Mouse (Mus musculus) adrenal gland, postnatal 25 days (tissue): ENCODE results near the gene Maea. TPM values are rescaled to one million over a fixed set of nuclear protein-coding genes. Genes with fewer than 3 reads are reported as not detected.
"Not testable (repeated sequence)": the region's sequence is repeated elsewhere in the genome, so short reads cannot be mapped to it uniquely, and the experiment has no call there.

ENCODE experiments used
- DNase-seq: peaks from one replicate; pipeline ENCODE4 v3.0.0; 2021; ENCODE audit warnings: mixed read lengths
- long read RNA-seq: library from polyadenylated mRNA; stranded (forward); transcript quantifications from one replicate; pipeline ENCODE4 v2.0.0, GENCODE M21; 2021
- total RNA-seq: library from RNA; stranded (reverse); gene quantifications from 2 replicates; pipeline ENCODE4 v1.2.3, GENCODE M21; 2021

Gene Maea
- 102 and 119 TPM in 2 replicates for total RNA-seq
- long read RNA-seq, transcript Maea-201 (9 exons, 2,193 nt), result major isoform, 120 of 152 reads
- long read RNA-seq, partial matches to known transcripts, result 21 of 152 reads
- long read RNA-seq, other reads (novel, unspliced or antisense), result 9 of 152 reads

DNA sequence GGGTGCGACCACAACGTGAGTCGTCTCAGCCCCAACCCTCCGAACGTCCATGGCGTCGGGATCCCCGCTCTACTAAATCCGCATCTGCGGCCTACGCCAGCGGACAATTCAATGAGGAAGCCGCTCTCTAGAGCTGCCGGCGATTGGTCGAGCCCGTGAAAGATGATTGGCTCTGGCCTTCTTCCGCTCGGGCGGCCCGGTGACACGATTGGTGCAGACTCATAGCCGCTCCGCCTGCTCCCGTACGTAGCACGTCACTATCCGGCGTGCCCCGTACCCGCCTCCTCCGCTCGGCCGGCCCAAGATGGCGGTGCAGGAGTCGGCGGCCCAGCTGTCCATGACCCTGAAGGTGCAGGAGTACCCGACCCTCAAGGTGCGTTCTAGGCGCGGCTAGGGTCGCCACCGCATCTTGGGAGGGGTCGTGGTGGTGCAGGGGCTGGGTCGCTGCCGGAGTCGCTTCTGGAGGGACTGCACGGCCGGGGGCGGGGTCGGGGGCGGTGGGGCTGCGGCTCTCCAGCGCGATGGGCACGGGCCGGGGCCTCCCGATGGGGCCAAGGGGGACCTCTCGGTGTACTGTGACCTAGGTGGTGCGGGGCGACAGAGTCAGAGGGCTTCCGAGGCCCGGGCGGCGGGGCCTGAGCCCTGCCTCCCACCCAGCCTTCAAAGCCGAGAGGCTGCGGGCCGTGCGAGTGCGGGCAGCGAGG lies at the start of gene Maea:
Gene Maea (plus strand): TSS at position 237 of the 704 bp plus-strand sequence.
- DNase-seq, result peak; percentile 95

DNA sequence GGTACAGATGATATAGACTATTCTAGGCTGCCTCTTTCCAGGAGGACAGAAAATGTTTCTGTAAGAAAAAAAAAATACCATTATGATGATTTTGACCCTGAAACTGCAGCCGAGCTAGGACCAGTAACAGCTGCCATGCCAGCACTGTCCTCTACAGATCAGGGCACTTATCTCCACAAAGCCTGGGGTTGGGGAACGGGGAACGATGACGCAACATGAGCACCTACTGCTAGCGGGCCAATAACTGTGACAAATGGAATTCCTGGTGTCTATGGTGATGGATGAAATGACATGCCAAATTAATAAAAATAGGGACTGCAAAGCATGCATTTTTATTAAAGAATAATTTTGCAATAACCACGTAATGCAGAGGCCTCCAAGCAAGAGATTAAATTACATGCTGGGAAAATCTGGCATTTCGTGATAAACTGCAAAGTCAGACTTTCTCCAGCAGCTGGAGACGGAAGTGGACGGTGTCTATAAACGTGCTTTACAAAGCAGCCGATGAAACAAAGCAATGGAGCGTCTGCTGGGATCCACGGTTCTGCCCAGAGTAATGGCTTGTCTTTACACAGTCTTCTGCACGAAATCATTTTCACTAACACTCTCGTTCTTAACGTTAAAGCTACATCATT lies 41.4 kb upstream of the Maea start:
- no peak for DNase-seq

DNA sequence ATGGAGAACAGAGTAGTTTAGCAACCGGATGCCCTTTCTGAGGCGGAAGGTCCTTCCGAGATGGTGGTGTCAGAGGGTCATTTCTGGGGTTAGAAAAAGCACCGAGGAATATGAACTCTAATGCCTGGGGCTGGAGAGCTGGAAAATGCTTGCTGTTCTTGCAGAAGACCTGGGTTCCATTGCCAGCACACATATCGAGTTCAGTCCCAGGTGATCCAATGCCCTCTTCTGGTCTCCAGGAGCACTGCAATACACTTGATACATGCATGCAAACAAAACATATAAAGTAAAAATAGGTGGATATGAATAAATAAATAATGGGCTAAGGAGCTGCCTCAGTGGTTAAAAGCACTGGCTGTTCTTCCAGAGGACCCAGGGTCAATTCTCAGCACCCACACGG lies 38.1 kb upstream of the Maea start:
- no peak for DNase-seq

DNA sequence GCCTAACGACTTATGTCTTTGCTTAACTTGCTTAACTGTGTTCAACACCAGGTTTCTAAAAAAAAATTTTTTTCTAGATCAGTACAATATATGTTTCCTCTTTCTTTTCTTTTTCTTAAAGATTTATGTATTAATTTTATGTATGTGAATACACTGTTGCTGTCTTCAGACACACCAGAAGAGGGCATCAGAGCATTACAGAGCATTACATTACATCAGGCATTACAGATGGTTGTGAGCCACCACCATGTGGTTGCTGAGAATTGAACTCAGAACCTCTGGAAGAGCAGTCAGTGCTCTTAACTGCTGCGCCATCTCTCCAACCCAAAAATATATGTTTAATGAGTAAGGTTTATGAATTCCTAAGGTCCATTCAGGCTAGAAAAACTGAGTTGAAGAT lies 33.5 kb upstream of the Maea start:
- no peak for DNase-seq

DNA sequence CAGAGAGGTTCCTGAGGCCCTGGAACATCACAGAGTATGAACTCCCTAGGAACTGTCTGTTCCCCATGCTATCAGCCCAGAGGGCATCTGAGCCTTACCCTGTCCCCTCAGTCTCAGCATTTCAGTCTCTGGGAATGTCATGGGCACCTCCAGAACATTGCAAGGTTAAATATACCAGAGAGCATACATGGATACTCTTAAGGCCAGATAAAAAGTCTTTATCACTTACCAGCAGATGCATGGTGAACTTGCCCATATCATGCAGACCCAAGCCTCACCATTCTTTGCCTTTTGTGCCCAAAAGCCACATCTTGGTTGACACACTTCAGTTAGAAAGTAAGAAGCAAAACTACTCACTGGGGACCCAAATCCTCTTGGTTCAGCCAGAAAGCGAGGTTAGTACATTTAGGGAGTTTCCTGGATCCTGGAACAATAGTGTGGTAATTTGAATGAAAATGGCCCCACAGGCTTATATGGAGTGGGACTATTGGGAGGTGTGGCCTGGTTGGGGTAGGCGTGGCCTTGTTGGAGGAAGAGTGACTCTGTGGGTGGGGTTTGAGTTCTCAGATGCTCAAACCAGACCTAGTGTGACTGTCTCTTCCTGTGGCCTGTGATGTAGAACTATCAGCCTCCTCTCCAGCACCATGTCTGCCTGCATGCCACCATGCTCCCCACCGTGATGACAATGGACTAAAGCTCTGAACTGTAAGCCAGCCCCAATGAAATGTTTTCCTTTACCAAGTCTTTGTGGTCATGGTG lies 24.4 kb upstream of the Maea start:
- DNase-seq, result no peak

DNA sequence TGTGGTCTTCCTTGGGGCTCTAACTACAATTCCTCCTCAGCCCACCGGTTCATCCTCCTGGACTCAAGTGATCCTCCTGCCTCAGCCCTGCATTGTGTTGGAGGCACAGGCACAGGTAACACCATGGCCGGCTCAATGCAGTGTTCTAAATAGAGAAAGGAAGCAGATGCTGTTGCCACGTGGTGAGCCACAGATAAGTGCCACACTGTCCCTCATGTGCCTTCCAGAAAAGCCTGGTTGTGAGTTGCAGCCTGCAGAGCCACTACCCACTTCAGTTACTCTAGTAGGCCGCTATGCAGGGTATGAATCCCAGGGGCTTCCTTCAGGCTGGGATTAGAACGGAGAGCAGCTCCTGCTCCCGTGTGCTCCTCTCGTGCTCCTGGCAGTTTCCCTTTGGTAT lies 23.1 kb upstream of the Maea start:
- no peak for DNase-seq

DNA sequence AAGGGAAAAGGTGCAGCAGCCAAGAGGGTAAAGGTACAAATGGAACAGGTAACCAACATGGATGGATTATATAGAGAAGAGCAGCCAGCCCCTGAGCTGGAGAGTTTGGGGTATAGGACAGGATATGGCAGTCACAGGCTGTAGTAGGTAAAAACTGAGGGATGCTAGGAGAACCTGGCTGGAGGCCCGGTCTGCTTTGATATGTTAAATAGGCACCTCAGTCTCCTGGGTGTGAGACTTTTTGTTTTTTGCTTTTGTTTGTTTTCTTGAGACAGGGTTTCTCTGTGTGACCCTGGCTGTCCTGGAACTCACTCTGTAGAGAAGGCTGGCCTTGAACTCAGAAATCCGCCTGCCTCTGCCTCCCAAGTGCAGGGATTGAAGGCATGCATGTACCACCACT lies 10.8 kb upstream of the Maea start:
- no peak for DNase-seq

DNA sequence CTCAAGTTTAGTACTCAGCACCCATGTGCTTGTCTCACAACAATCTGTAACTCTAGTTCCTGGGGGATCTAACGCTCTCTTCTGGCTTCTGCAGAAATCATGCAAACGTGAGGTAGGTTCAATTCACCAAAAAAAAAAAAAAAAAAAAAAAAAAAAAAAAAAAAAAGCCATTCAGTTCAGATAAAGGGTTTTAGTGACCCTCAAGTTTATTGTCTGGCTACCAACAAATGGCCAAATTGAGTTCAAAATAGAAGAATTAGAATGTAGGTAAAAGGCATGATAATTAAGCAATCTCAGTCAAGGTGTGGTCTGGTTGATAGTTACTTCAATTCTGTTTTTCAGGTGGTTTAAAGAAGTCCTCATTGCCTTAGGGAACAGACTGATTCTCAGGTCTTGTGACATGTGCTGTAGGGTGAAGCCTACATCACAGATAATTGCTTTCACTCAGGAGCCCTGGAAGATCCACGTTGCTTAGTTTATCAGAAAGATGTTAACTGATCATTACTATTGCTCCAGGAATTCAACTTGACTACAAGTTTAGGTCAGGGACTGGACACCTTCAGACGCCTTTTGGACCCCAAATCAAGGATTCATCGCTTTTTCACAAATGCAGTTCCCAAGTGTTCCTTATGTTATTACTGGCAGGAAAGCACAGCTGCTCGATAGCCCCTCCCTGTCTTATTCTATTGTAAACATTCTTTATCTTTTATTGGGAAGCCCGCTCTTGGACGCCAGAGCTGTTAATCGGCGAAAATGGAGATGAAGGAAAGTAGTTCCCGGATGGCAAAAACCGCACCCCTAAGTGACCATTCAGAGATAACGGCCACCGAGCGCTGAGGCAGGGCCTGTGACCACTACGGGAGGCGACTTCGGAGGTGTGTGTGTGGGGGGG lies 682 bp upstream of the Maea start:
- no peak for DNase-seq

DNA sequence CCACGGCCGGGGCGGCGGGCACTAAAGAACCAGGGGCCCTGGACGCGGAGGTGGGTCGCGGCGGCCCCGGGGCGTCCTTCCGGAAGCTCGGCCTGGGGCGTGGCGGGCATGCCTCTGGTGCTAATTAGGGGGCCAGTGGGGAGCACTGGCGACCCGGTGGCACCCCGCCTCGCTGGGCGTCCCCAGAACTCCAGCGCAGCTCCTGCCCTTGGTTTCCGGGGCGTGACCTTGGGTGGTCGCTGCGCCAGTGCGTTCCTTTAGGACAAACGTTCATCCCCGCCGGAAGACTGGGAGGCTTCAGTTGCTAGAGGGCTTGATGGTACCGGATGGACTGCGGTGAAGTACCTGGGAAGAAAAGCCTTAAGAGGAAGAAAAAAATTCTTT lies 660 bp downstream of the Maea start:
- peak; percentile 18 for DNase-seq

DNA sequence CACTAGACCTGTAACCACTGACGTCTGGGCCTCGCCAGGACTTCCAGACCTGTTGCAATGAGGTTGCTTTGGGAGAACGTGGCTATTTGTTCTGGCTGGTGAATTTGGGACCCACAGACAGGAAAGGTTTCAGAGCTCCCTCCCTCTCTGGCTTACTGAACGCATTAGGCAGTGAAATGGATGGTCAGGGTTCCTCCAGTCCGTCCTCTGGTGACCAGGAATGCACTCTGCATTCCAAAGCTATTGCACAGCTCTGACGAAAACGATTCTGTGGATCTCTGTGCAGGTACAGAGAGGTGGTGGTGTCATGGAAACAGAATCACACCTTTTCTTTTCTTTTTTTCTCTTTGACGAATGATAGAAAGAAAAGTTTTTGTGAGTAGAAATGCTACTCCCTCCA lies 1.9 kb downstream of the Maea start:
- DNase-seq, result no peak

DNA sequence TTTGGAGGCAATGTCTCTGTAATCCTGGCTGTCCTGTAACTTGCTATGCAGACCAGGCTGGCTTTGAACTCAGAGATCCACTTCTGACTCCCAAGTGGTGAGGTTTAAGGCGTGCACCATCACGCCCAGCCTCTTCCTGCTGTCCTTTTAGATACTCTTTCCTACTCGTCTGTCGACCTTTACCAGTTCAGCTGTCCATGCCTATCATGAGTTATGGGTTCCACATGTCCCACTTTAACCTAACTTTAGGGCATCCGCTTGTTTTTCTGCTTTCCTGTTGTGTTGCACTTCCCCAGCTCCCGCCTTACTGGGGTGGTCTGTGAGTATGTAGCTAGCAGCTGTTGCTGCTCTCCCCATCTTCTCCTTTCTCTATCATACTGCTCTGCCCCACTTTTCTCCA lies 5.9 kb downstream of the Maea start:
- DNase-seq, result no peak

DNA sequence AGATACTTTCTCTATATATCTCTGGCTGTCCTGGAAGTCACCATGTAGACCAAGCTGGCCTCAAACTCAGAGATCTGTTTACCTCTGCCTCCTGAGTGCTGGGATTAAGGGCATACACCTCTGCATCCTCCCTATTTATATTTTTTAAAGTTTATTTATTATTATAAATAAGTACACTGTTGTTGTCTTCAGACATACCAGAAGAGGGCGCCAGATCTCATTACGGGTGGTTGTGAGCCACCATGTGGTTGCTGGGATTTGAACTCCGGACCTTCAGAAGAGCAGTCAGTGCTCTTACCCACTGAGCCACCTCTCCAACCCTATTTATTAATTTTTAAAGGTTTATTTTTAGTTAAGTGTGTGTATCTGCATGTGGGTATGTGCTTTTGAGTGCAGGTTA lies 6.9 kb downstream of the Maea start:
- DNase-seq, result not testable (repeated sequence)

DNA sequence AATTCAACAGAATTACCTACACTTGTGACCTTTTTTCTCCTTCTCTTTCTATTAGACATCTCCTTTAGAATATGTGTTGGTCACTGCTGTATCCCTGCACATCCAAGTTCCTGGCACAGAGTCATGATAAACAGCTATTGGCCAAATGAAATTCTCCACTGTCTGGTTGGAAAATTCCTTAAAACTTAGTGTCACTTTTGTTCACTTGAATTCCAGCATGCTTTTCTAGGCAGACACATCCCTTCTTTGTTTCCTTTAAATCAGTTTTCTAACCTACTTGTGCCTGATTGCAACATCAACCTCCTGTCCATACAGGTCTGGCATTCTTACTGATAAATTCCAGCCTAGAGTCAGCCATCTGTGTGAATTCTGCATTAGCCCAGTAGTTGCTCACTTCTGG lies 7.5 kb downstream of the Maea start:
- DNase-seq, result no peak

DNA sequence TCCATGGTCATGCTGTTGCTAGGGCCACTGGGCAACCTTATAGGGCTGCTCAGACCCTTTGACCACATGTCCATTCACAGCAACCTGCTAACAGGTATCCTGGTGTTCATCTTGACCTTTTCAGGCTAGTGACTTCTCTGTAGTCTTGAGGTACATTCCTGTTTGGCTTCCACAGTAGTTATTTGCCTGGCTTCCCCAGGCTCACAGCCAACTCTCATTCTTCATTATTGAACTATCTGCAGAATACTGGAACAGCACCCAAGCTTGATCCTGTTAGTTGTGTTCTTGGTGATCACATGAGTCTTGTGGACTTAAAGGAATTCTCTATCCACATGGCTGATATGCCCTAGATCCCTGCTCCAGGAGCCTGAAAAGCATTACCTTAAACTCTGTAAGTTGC lies 8.3 kb downstream of the Maea start:
- no peak for DNase-seq

DNA sequence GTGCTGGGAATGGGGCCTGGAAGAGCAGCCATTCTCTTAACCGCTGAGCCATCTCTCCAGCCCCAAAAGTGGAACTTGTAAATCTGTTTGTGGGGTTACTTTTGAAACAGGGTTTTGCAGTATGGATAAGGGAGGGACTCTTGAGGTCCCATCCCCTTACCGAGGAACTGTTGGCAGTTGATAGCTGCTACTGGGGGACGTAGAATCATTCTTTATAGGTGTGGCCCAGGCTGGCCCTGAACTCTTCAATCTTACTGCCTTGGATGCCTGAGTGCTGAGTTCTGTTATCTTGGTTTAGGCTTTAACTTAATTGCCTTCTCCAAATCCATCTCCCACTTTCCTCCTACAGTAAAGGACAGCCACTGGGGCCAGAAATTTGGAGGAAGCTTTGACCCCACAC lies 8.8 kb downstream of the Maea start:
- no peak for DNase-seq

DNA sequence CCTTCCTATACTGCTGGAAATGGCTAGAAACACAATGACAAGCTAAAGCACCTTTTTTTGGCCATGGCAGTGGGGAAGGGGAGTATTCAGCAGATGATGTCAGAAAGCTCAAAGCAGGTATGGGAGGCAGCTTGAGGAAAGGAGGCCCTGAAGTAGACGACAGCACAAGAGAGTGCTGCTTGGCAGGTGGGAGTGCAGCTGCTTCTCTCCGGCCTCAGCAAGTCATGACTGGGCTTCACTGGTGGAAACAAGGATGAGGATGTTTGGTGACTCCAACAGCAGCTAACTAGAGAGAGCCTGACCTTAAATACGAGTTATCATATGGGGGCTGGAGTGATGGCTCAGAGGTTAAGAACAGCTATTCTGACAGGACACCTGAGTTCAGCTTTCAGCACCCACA lies 12.3 kb downstream of the Maea start:
- DNase-seq, result no peak

DNA sequence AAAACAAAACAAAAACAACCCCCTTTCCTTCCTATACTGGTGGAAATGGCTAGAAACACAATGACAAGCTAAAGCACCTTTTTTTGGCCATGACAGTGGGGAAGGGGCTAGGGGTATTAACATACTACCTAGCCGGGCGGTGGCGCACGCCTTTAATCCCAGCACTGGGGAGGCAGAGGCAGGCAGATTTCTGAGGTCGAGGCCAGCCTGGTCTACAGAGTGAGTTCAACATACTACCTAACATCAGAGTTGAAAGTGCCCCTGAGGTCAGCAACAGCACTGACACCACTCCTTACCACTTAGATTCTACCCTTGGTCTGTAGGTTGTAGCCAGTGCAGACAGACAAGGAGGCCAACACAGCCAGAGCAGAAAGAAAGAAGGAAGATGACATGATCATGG lies 13.9 kb downstream of the Maea start:
- DNase-seq, result no peak

DNA sequence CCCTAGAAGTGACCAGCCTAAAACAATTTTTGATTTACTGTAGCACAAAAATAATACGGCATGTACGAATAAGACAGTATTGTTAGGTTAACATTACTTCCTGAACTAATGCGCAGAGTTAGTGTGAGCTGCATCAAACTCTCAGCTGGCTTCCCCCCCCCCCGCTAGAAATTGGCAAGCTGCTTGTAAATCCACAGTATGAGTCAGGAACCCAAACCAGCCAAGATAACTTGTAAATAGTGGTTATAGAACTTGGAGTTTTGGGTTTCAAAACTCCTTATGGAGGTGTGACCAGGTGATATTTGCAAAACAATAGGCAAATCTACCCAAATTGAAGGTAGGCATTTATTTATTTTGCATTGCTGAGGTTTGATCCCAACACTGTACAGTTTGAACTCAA lies 14.4 kb downstream of the Maea start:
- no peak for DNase-seq

DNA sequence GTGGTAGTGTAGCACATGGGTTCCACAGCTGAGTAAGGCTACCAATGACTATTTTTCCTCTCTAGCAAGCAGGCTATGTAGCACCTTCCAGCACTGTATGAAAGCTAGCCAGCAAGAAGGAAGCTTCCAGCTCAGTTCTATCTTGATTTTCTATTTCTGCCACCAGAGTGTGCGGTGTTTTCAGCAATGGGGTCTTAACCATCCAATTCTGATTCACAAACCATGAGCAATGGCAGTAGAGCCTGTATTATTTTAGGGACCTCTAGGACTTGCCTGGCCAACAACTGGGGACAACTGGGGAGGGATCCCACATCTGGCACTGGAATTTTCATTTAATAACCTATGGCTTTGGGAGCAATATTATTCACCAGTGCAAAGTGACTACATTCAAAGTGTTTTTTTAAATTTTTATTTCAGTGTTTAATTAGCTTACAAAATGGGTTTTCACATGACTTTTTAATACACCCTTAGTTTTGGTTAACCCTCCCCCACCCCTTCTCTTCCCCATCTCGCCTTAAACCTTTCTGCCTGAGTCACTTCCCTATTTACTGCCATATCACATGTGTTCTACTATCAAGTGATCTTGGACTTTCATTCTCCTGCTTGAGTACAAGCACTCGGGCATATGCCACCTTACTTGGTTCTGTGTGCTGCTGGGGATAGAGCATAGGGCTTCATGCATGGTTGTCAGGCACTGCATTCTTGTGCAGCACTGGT lies 16.4 kb downstream of the Maea start:
- no peak for DNase-seq

DNA sequence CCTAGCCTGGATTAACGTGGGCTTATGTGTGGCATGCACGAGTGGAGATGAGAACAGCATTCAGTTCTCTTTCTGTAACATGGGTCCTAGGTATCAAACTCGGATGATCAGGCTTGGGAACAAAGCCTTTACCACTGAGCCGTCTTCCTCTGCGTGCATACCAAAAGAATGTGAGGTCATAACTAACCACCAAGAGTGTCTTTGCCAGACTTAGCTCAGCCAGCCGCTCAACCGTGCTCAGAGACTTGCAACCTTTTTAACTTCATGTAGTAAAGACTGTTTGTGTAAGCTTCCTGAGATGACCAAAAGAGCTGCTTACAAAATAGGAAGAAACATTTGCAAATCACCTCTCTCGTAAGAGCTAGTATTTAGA lies 16.9 kb downstream of the Maea start:
- no peak for DNase-seq

DNA sequence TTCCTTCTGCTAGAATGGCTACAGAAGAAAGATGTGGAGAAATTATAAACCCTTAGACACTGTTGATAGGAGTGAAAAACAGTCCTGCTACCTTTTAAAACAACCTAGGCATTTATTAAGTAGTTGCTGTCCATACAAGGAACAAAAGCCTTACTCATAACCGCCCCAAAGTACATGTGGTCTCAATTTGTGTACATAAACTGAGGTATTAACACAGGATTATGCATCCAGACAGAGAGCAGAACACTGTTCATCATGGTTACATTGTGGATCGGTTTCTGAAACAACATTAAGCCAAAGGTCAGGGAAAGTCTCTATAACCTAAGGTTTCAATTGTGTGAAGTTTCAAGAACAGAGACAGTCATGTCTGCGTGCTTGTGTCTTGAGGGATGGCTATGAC lies 17.7 kb downstream of the Maea start:
- no peak for DNase-seq

DNA sequence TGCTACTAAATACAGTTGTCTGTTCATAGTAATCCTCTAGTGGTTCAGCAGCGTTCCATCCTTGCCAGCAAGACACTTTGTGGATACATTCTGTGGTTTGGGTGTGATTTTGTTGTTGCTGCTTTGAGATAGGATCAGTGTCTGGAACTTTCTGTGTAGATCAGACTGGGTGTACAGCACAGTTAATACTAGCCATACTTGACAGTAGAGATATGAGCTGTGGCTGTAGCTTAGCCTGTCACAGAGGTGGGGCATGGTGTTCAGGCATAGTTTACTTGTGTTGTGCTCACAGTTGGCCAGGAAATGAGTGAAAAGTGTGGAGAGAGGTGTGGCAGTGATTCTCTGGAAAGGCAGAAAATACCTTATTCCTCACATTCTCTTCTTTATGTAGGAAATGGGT lies 22.2 kb downstream of the Maea start:
- no peak for DNase-seq
